Mouse (Mus musculus) liver, embryonic 16.5 days (tissue): ENCODE data around the gene Plxdc2. TPM values are rescaled to one million over a fixed set of nuclear protein-coding genes. Genes with fewer than 3 reads are reported as not detected.

Experiments used
- ATAC-seq: fragments of 200-750 bp; cut with Nextera tagmentation; 2 replicates; pipeline ENCODE4 v1.8.0; 2017; ENCODE audit warnings: low read depth, mild to moderate bottlenecking, moderate number of reproducible peaks, moderate library complexity
- H3K27ac ChIP-seq: fragments of 300-500 bp; sonication (generic); 2 replicates; pipeline ENCODE4 v1.5.1; 2014; ENCODE audit warnings: mild to moderate bottlenecking, low read length
- H3K27me3 ChIP-seq: fragments of 300-500 bp; sonication (generic); 2 replicates; pipeline ENCODE4 v1.6.1; 2014; ENCODE audit warnings: low read depth, low read length, mixed read lengths; ENCODE audit not compliant: control insufficient read depth, insufficient read depth
- H3K36me3 ChIP-seq: fragments of 300-500 bp; sonication (generic); 2 replicates; pipeline ENCODE4 v1.6.1; 2014; ENCODE audit warnings: mild to moderate bottlenecking; ENCODE audit not compliant: control insufficient read depth, insufficient read depth
- H3K4me1 ChIP-seq: fragments of 300-500 bp; sonication (generic); 2 replicates; pipeline ENCODE4 v1.6.1; 2014; ENCODE audit warnings: low read depth, low read length, mixed read lengths; ENCODE audit not compliant: control insufficient read depth
- H3K4me2 ChIP-seq: fragments of 300-500 bp; sonication (generic); 2 replicates; pipeline ENCODE4 v1.6.1; 2014; ENCODE audit warnings: low read depth, low read length, mixed read lengths
- H3K4me3 ChIP-seq: fragments of 300-500 bp; sonication (generic); 2 replicates; pipeline ENCODE4 v1.5.1; 2014; ENCODE audit warnings: low read depth, mild to moderate bottlenecking, low read length
- H3K9ac ChIP-seq: fragments of 300-500 bp; sonication (generic); 2 replicates; pipeline ENCODE4 v1.6.1; 2014; ENCODE audit warnings: low read depth, low read length
- H3K9me3 ChIP-seq: fragments of 300-500 bp; sonication (generic); replicated peaks from 2 replicates; pipeline ENCODE4 v1.6.1; 2016; ENCODE audit warnings: low read length; ENCODE audit not compliant: control insufficient read depth
- WGBS: fragments of 180-500 bp; shearing (Covaris S2); extraction: QIAGEN DNeasy Blood & Tissue Kit; methylation state at CpG from one replicate; pipeline ENCODE4 v1.1.7; 2014; ENCODE audit not compliant: insufficient replicate concordance; 5-methylcytosine and 5-hydroxymethylcytosine counted together
- polyA plus RNA-seq: library from polyadenylated mRNA; unstranded; fragments of >200 nt; fragmentation: Nextera tagmentation; extraction: Ambion mirVana; gene quantifications from 2 replicates; pipeline ENCODE4 v1.2.1, GENCODE M21; 2015

The Plxdc2 gene
- polyA plus RNA-seq, 1 experiment from 2014 or later, result 1.8 TPM

DNA sequence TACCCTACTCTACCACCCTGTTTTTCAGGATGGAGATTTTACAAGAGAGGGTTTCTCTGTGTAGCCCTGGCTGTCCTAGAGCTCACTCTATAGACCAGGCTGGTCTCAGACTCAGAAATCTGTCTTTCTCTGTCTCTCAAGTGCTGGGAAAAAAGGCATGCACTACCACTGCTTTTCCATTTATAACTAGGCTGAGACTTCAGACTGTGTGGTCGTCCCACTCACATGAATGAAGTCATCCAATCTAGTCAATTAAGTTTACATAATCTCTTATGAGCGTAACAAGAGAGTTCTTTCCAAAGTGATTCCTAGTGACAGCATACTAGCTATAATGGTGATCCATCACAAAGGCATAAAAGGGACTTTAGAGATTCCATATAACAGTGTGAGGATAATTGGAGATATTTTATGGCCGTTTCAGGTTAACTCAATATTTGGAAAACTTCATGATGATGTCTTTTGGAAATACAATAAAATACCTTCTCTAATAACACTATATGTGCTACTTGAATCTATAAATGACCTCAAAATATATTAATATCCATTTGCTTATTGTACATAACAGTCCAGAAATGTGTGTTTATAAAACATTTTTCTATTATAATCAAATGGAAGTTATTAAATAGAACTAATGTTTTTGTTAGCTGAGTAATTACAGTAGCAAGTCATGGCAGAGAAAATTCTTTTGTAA is 151.6 kb downstream of the Plxdc2 start:
- Histone ChIP-seq H3K36me3 (no peaks in the 10 kb centered on the region), H3K9ac (no peak overlapping the region), H3K27ac (no peak overlapping the region), H3K27me3 (no peaks in the 10 kb centered on the region), H3K4me3 (no peak overlapping the region), H3K9me3 (no peaks in the 10 kb centered on the region), H3K4me1 (no peaks in the 10 kb centered on the region), H3K4me2 (no peak overlapping the region)
- no peak for ATAC-seq
- 53% methylated on average over 3 of the region's 3 CpGs for WGBS

GRCm38 (mm10) chr2:16518148-16518547 is 162.0 kb downstream of the Plxdc2 start:
- Histone ChIP-seq H3K9ac (no peak overlapping the region), H3K4me3 (no peak overlapping the region), H3K4me2 (no peak overlapping the region), H3K4me1 (no peaks in the 10 kb centered on the region), H3K27me3 (no peaks in the 10 kb centered on the region), H3K27ac (no peak overlapping the region), H3K36me3 (no peaks in the 10 kb centered on the region), H3K9me3 (no peaks in the 10 kb centered on the region)
- ATAC-seq, result no peak
- WGBS, result 61% methylated on average over 2 of the region's 2 CpGs

GRCm38 (mm10) chr2:16523427-16523826 is 167.3 kb downstream of the Plxdc2 start:
- H3K27ac ChIP-seq, result no peak overlapping the region
- no peak overlapping the region for H3K4me2 ChIP-seq
- H3K36me3 ChIP-seq, result no peaks in the 10 kb centered on the region
- no peaks in the 10 kb centered on the region for H3K4me1 ChIP-seq
- no peaks in the 10 kb centered on the region for H3K27me3 ChIP-seq
- 61% methylated on average over 1 of the region's 1 CpGs for WGBS
- no peaks in the 10 kb centered on the region for H3K9me3 ChIP-seq
- ATAC-seq, result no peak
- H3K9ac ChIP-seq, result no peak overlapping the region
- no peak overlapping the region for H3K4me3 ChIP-seq

DNA sequence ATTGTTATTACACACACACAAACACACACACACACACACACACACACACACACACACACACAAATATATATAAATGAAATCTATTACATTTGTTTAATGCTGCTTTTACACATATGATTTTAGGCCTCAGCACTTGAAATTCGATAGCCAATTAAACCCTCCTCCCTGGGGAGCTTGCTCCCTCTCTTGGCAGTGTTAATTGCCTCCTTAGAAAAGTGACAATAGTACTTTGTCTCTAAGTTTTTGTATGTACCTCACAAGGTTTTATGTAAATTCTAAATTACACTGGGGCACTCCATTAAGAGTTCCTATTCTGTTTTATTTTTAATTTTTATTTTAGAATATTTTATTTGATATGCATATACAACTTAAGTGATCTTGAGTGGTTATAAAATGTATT is 176.1 kb downstream of the Plxdc2 start:
- no peaks in the 10 kb centered on the region for H3K27me3 ChIP-seq
- 41% methylated on average over 1 of the region's 1 CpGs for WGBS
- no peak for ATAC-seq

GRCm38 (mm10) chr2:16534566-16534965 is 178.5 kb downstream of the Plxdc2 start:
- WGBS, result 55% methylated on average over 2 of the region's 2 CpGs
- Histone ChIP-seq H3K9me3 (no peaks in the 10 kb centered on the region), H3K4me2 (no peak overlapping the region), H3K4me1 (no peaks in the 10 kb centered on the region), H3K27me3 (no peaks in the 10 kb centered on the region), H3K36me3 (no peaks in the 10 kb centered on the region), H3K9ac (no peak overlapping the region), H3K4me3 (no peak overlapping the region), H3K27ac (no peak overlapping the region)
- ATAC-seq, result no peak

More for the DNA sequence above, 176.1 kb downstream of the Plxdc2 start:
- Histone ChIP-seq H3K27ac (no peak overlapping the region), H3K4me3 (no peak overlapping the region), H3K9ac (no peak overlapping the region), H3K4me1 (no peaks in the 10 kb centered on the region), H3K36me3 (no peaks in the 10 kb centered on the region), H3K9me3 (no peaks in the 10 kb centered on the region), H3K4me2 (no peak overlapping the region)

GRCm38 (mm10) chr2:16541226-16541625 is 185.1 kb downstream of the Plxdc2 start:
- Histone ChIP-seq H3K9me3 (no peaks in the 10 kb centered on the region), H3K27ac (no peak overlapping the region), H3K9ac (no peak overlapping the region), H3K36me3 (no peaks in the 10 kb centered on the region), H3K27me3 (no peaks in the 10 kb centered on the region), H3K4me2 (no peak overlapping the region), H3K4me1 (no peaks in the 10 kb centered on the region), H3K4me3 (no peak overlapping the region)
- 44% methylated on average over 3 of the region's 3 CpGs for WGBS
- ATAC-seq, result no peak

DNA sequence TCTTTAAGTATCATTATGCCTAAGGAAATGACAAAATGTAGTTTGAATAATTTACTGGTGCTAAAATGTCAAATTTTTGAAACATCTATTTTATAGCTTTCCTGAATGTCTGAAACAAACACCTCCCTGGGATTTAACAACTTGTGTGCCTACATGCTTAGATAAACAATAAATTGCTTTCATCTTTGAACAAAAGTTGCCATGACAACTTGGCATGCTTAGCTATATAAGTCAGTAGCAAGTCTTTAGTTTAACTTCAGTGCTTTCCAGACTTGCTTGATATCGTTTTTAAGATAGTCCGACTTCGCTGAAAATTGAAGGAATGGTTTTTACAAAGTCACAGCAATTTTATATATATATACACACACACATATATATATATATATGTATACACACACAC is 189.1 kb downstream of the Plxdc2 start:
- no peak overlapping the region for H3K27ac ChIP-seq
- H3K4me3 ChIP-seq, result no peak overlapping the region
- no peak for ATAC-seq
- 69% methylated on average over 3 of the region's 3 CpGs for WGBS
- H3K9me3 ChIP-seq, result no peaks in the 10 kb centered on the region
- no peak overlapping the region for H3K9ac ChIP-seq
- H3K27me3 ChIP-seq, result no peaks in the 10 kb centered on the region
- no peaks in the 10 kb centered on the region for H3K4me1 ChIP-seq
- H3K4me2 ChIP-seq, result no peak overlapping the region
- no peaks in the 10 kb centered on the region for H3K36me3 ChIP-seq

DNA sequence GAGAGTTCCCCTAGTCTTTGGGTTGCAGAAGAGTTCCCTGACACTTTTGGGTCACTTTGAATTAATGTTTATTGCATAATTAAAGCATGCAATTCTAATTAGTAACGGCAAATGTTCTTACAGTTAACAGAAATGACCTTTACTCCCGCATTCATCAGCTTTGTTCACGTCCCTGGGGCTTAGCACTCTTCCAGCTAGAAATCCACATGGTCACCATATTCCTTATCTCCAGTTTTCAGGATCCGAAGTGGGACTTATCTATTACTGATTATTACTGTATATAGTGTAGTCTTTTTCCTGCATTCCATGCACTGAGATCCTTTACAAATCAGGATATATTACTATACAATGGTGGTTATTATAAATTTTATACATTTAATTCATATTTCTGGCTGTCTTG is 203.2 kb downstream of the Plxdc2 start:
- WGBS, result 55% methylated on average over 4 of the region's 4 CpGs

DNA sequence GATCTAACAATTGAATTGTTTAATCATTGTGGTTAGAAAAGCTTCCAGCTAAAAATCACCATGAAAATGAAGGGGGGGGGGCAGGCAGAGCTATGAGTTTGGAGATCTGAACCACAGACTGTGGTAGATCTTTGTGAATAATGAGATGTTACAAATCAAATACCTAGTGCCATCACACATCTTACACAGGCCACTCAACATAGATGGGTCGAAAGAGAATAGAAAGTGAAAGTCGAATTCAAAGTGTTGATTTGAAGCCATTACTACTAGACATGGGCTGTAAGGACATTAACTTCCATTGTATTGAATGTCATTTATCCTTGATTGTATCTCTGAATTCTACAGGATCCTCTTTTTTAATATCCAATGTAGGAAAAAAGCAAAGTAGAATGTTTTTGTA is 212.2 kb downstream of the Plxdc2 start:
- Histone ChIP-seq H3K4me1 (no peaks in the 10 kb centered on the region), H3K4me3 (no peak overlapping the region), H3K27me3 (no peaks in the 10 kb centered on the region), H3K9me3 (no peaks in the 10 kb centered on the region), H3K36me3 (no peaks in the 10 kb centered on the region), H3K9ac (no peak overlapping the region), H3K27ac (no peak overlapping the region), H3K4me2 (no peak overlapping the region)
- WGBS, result 53% methylated on average over 2 of the region's 2 CpGs
- ATAC-seq, result no peak

More for the DNA sequence above, 203.2 kb downstream of the Plxdc2 start:
- Histone ChIP-seq H3K4me3 (no peak overlapping the region), H3K4me1 (no peaks in the 10 kb centered on the region), H3K36me3 (no peaks in the 10 kb centered on the region), H3K9ac (no peak overlapping the region), H3K27ac (no peak overlapping the region), H3K4me2 (no peak overlapping the region), H3K27me3 (no peaks in the 10 kb centered on the region), H3K9me3 (no peaks in the 10 kb centered on the region)
- ATAC-seq, result no peak
